Mouse (Mus musculus): ENCODE measurements around the gene 9130008F23Rik.

The 9130008F23Rik gene

GRCm38 (mm10) chr17:40879924-40880691, at the start of gene 9130008F23Rik:
TSS of gene 9130008F23Rik (minus strand) at chr17:40880559.
- no peak for DNase-seq

- DNase-seq: no peak
Observed at GRCm38 (mm10) chr17:40915499-40915898, 35.1 kb upstream of the 9130008F23Rik start.

GRCm38 (mm10) chr17:40914250-40914649, 33.9 kb upstream of the 9130008F23Rik start, which contains the start of gene Glyatl3:
TSS of gene Glyatl3 (minus strand) at chr17:40914350.
- no peak for DNase-seq

GRCm38 (mm10) chr17:40904721-40905154, 24.4 kb upstream of the 9130008F23Rik start:
- DNase-seq: peak; percentile 30

GRCm38 (mm10) chr17:40904056-40904597, 23.8 kb upstream of the 9130008F23Rik start:
- no peak for DNase-seq

GRCm38 (mm10) chr17:40903345-40903744, 23.0 kb upstream of the 9130008F23Rik start:
- DNase-seq: no peak

- DNase-seq: no peak
Observed at GRCm38 (mm10) chr17:40899783-40900363, 19.5 kb upstream of the 9130008F23Rik start.

- DNase-seq: no peak
Observed at GRCm38 (mm10) chr17:40896863-40897262, 16.5 kb upstream of the 9130008F23Rik start.

- DNase-seq: no peak
Observed at GRCm38 (mm10) chr17:40887849-40888536, 7.6 kb upstream of the 9130008F23Rik start.

GRCm38 (mm10) chr17:40885155-40885554, 4.8 kb upstream of the 9130008F23Rik start:
- no peak for DNase-seq

GRCm38 (mm10) chr17:40882172-40882571, 1.8 kb upstream of the 9130008F23Rik start:
- DNase-seq: no peak

GRCm38 (mm10) chr17:40879528-40879923, 833 bp downstream of the 9130008F23Rik start:
- no peak for DNase-seq

GRCm38 (mm10) chr17:40877741-40878140, 2.6 kb downstream of the 9130008F23Rik start:
- no peak for DNase-seq

- DNase-seq: no peak
Observed at GRCm38 (mm10) chr17:40875568-40875967, 4.8 kb downstream of the 9130008F23Rik start.

GRCm38 (mm10) chr17:40874701-40875100, 5.7 kb downstream of the 9130008F23Rik start:
- DNase-seq: no peak

GRCm38 (mm10) chr17:40873582-40874011, 6.8 kb downstream of the 9130008F23Rik start:
- DNase-seq: no peak

- DNase-seq: no peak
Observed at GRCm38 (mm10) chr17:40872626-40873025, 7.7 kb downstream of the 9130008F23Rik start.

- no peak for DNase-seq
Observed at GRCm38 (mm10) chr17:40868952-40869747, 11.2 kb downstream of the 9130008F23Rik start.

- DNase-seq: no peak
Observed at GRCm38 (mm10) chr17:40855065-40855464, 25.3 kb downstream of the 9130008F23Rik start.

GRCm38 (mm10) chr17:40837308-40837707, 43.1 kb downstream of the 9130008F23Rik start:
- no peak for DNase-seq

GRCm38 (mm10) chr17:40831870-40832269, 48.5 kb downstream of the 9130008F23Rik start:
- no peak for DNase-seq
